ENCODE assay signal across 18 mouse cellular contexts in the genomic region with DNA sequence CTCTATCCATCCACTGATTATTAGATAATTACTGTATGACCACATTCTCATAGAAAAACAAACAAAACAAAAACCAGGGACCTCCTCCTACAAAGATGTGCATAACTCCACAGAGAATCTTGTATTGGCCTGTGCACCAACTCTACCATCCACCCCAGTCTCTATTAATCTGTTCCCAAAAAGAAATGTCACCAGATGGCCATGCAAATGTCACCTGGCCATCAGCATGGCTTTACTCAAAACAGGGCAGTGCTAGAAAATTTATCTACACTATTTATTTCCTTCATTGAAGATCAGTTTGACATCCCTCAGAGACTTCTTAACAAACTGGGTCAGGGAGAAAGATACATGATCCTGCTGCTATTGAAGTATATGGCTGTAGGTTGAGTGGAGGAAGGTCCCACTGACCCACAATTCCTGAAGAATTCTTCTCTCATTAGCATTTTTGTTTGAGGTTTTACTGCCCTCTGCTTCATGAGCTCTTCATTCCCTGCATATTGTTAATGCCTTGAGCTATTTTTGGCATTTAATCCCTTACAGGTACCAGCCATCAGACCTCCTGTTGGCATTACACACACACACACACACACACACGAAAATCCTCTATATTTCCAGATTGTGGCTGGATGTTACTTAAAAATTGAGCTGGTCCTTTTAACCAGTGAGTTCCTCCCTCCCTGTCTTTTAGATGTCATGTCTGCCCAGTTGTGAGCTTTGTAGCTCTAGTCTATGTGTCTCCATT.
"Had no signal": no experiment of that assay in that cellular context is flagged by ENCODE, and none has a peak within 500 bp of the region (broad histone marks: within the 10 kb centered on the region; RNA-seq: fewer than 3 reads in every experiment).

No protein-coding gene starts in this region.

- ATAC-seq: liver, postnatal 0 days; midbrain, embryonic 13.5 days had no signal

- H3K4me3 ChIP-seq: limb, embryonic 12.5 days; liver, embryonic 13.5 days; lung, embryonic 15.5 days; megakaryocyte, embryonic 14.5 days; midbrain, embryonic 13.5 days had no signal

- H3K36me3 ChIP-seq: limb, embryonic 12.5 days; liver, embryonic 13.5 days; lung, embryonic 15.5 days; midbrain, embryonic 13.5 days had no signal

- H3K9me3 ChIP-seq: limb, embryonic 12.5 days; liver, embryonic 13.5 days; lung, embryonic 15.5 days; megakaryocyte, embryonic 14.5 days; midbrain, embryonic 13.5 days had no signal

- DNase-seq: kidney, adult 9 months; kidney, postnatal 36 days; layer of hippocampus, adult 9-11 months; layer of hippocampus, postnatal 36 days; liver; liver, embryonic 13.5 days; liver, postnatal 0 days; lung, postnatal 14 days; right cerebral cortex, adult 18-20 months; right cerebral cortex, postnatal 25 days; thymus, adult 18-20 months; thymus, postnatal 14 days had no signal

- H3K4me1 ChIP-seq: limb, embryonic 12.5 days; liver, embryonic 13.5 days; lung, embryonic 15.5 days; megakaryocyte, embryonic 14.5 days; midbrain, embryonic 13.5 days had no signal

- H3K27me3 ChIP-seq: limb, embryonic 12.5 days; liver, embryonic 13.5 days; lung, embryonic 15.5 days; megakaryocyte, embryonic 14.5 days; midbrain, embryonic 13.5 days had no signal

- H3K27ac ChIP-seq: kidney, postnatal 0 days; limb, embryonic 12.5 days; liver, embryonic 13.5 days; lung, embryonic 15.5 days; macrophage; midbrain, embryonic 13.5 days had no signal
